Comparison of ENCODE assay signal across 12 mouse cellular contexts in the genomic region with DNA sequence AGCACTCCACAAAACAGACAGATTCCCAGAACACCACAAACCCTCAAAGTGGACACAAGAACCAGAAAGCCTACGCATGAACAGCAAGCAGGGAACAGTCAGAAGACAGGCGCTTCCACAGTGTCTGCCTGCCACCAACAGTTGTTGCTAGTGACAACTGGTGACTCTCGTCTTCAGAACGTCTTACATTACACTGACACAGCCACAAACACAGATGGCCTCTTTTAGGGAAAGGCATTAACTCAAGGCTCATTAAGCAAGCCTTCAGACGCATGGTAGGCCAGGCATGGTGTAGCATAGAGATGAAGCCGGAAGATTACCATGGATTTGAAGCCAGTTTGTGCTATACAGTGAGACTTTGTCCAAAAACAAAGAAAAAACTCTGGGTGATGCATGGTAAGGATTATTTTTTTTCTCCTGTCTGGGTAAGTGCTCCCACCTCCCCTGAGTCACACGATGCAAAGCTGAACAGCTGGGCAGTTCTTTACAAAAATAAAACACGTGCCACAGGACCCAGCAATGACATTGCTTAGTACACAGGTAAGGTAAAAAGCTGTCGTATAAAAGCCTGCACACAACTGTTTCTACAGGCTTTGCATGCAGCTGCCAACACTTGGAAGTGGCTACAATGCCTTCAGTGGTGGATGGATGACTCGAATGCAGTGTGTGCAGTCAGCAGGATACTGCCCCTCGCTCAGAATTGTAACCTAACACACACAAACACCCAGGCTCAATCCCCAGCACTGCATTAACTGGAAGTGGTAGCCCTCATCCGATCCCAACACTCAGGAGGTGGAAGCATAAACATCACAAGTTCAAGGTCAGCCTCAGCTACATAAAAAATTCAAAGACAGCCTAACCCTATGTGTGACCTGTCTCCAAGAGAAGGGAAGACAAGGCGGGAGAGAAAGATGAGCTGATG. TPM values are rescaled to one million over a fixed set of nuclear protein-coding genes. Genes with fewer than 3 reads are reported as not detected.
DNase-seq lines count a peak whose midpoint lies in the region; ATAC-seq and TF ChIP-seq lines count a peak whose summit lies in the region.
"Had no signal": no experiment of that assay in that cellular context is flagged by ENCODE, and none has a peak within 500 bp of the region (broad histone marks: within the 10 kb centered on the region; RNA-seq: fewer than 3 reads in every experiment).

No protein-coding gene starts in this region.

- no peak overlapping the region for H3K27ac ChIP-seq in lung, embryonic 15.5 days
- peak overlapping the region; percentile 73 for H3K27ac ChIP-seq in forebrain, embryonic 15.5 days (replicated peaks)
- H3K27ac ChIP-seq in midbrain, embryonic 12.5 days (replicated peaks), result peak overlapping the region; percentile 63
- H3K27ac ChIP-seq in stomach, postnatal 0 days (replicated peaks), result no peak overlapping the region

- peaks cover 25% of the 10 kb centered on the region; the same call in 1 of the 2 replicates for H3K4me1 ChIP-seq in lung, embryonic 15.5 days
- H3K4me1 ChIP-seq in forebrain, embryonic 15.5 days, result peaks cover 17% of the 10 kb centered on the region
- peaks cover 21% of the 10 kb centered on the region for H3K4me1 ChIP-seq in midbrain, embryonic 12.5 days
- H3K4me1 ChIP-seq in stomach, postnatal 0 days (replicated peaks; ENCODE audit: control insufficient read depth, insufficient read depth), result no peaks in the 10 kb centered on the region

- H3K4me3 ChIP-seq in lung, embryonic 15.5 days, result no peak overlapping the region
- no peak overlapping the region for H3K4me3 ChIP-seq in forebrain, embryonic 15.5 days
- H3K4me3 ChIP-seq in midbrain, embryonic 12.5 days, result no peak overlapping the region
- H3K4me3 ChIP-seq in stomach, postnatal 0 days (ENCODE audit: low read depth, low read length), result no peak overlapping the region

- H3K36me3 ChIP-seq in lung, embryonic 15.5 days, result no peaks in the 10 kb centered on the region
- H3K36me3 ChIP-seq in forebrain, embryonic 15.5 days, result no peaks in the 10 kb centered on the region
- no peaks in the 10 kb centered on the region for H3K36me3 ChIP-seq in midbrain, embryonic 12.5 days
- H3K36me3 ChIP-seq in stomach, postnatal 0 days (ENCODE audit: control insufficient read depth, insufficient read depth, low read length), result no peaks in the 10 kb centered on the region

- TF ChIP-seq CTCF in stomach, postnatal 0 days (IDR thresholded peaks at IDR 0.05; ENCODE audit: low read depth), result no peak

- no peak overlapping the region for H3K4me2 ChIP-seq in lung, embryonic 15.5 days
- H3K4me2 ChIP-seq in forebrain, embryonic 15.5 days (replicated peaks), result no peak overlapping the region
- no peak overlapping the region for H3K4me2 ChIP-seq in midbrain, embryonic 12.5 days (replicated peaks)
- no peak overlapping the region for H3K4me2 ChIP-seq in stomach, postnatal 0 days (replicated peaks; ENCODE audit: low read depth)

- TF ChIP-seq EP300 in stomach, postnatal 0 days (optimal IDR thresholded peaks at IDR 0.05), result no peak

- no peak overlapping the region for H3K9ac ChIP-seq in lung, embryonic 15.5 days
- H3K9ac ChIP-seq in forebrain, embryonic 15.5 days (replicated peaks), result no peak overlapping the region; the same call in 1 of the 2 replicates
- H3K9ac ChIP-seq in midbrain, embryonic 12.5 days (replicated peaks), result no peak overlapping the region
- no peak overlapping the region for H3K9ac ChIP-seq in stomach, postnatal 0 days (ENCODE audit: low read length)

- ATAC-seq in lung, embryonic 15.5 days (ENCODE audit: borderline replicate concordance, extremely low read depth, low FRiP score, low TSS enrichment), result peak; percentile 85; the same call in 1 of the 2 replicates
- peak; percentile 91 for ATAC-seq in forebrain, embryonic 15.5 days (replicated peaks)
- peak; percentile 84 for ATAC-seq in midbrain, embryonic 12.5 days (ENCODE audit: low FRiP score, low read depth)
- ATAC-seq in stomach, postnatal 0 days (ENCODE audit: low FRiP score, low TSS enrichment), result no peak

- no peaks in the 10 kb centered on the region for H3K9me3 ChIP-seq in lung, embryonic 15.5 days
- no peaks in the 10 kb centered on the region for H3K9me3 ChIP-seq in forebrain, embryonic 15.5 days
- no peaks in the 10 kb centered on the region for H3K9me3 ChIP-seq in midbrain, embryonic 12.5 days
- H3K9me3 ChIP-seq in stomach, postnatal 0 days (ENCODE audit: control insufficient read depth, low read length), result no peaks in the 10 kb centered on the region

- DNase-seq in lung, postnatal 14 days, result no peak
- no peak for DNase-seq in yolk sac, embryonic 10.5 days (ENCODE audit: low spot score)
- no peak for DNase-seq in right cerebral cortex, postnatal 4 days
- no peak for DNase-seq in stomach, postnatal 0 days (ENCODE audit: low spot score)
- DNase-seq: cerebellum, adult 11 months; kidney, postnatal 14 days; left cerebral cortex, postnatal 4 days; thymus, adult 2 months had no signal

- WGBS in lung, embryonic 15.5 days, result 44% methylated on average over 13 of the region's 13 CpGs
- whole genome bisulfite sequencing in forebrain, embryonic 15.5 days, result 31% methylated on average over 13 of the region's 13 CpGs
- 45% methylated on average over 13 of the region's 13 CpGs for WGBS in midbrain, embryonic 12.5 days
- 65% methylated on average over 13 of the region's 13 CpGs for WGBS in stomach, postnatal 0 days

- no peaks in the 10 kb centered on the region for H3K27me3 ChIP-seq in lung, embryonic 15.5 days
- H3K27me3 ChIP-seq in forebrain, embryonic 15.5 days, result no peaks in the 10 kb centered on the region
- no peaks in the 10 kb centered on the region for H3K27me3 ChIP-seq in midbrain, embryonic 12.5 days
- H3K27me3 ChIP-seq in stomach, postnatal 0 days (ENCODE audit: control insufficient read depth, insufficient read depth, low read length), result no peaks in the 10 kb centered on the region
- H3K27me3 ChIP-seq: CH12.LX had no signal

RNA-seq across cellular contexts. Expression of a gene that starts 15.1 kb away (rescaled TPM):
- 10.7 TPM in 2 replicates for polyA plus RNA-seq in lung, embryonic 15.5 days (2015; fragmentation: Nextera tagmentation; extraction: Ambion mirVana)
- polyA plus RNA-seq in forebrain, embryonic 15.5 days (2015; fragmentation: Nextera tagmentation; extraction: Ambion mirVana), result 2.0 and 2.7 TPM in 2 replicates
- 6.5 and 8.1 TPM in 2 replicates for polyA plus RNA-seq in midbrain, embryonic 12.5 days (2016; fragmentation: Nextera tagmentation; extraction: Ambion mirVana)
- polyA plus RNA-seq in stomach, postnatal 0 days (2015; fragmentation: Nextera tagmentation; extraction: Ambion mirVana), result 3.1 and 3.6 TPM in 2 replicates

Comparison
In these comparisons a context has a peak if more than half of its experiments do, and no peak if none do; other contexts are left out.
1. H3K27ac ChIP-seq: peak in forebrain, embryonic 15.5 days (single experiment) and midbrain, embryonic 12.5 days (single experiment); none in lung, embryonic 15.5 days (single experiment) and stomach, postnatal 0 days (single experiment).